Mouse (Mus musculus): ENCODE measurements around the gene Ranbp9. TPM values are rescaled to one million over a fixed set of nuclear protein-coding genes. Genes with fewer than 3 reads are reported as not detected.

The Ranbp9 gene
- total and polyA plus RNA-seq, 3 experiments, result 17.1 to 25.9 TPM; not detected in 1

DNA sequence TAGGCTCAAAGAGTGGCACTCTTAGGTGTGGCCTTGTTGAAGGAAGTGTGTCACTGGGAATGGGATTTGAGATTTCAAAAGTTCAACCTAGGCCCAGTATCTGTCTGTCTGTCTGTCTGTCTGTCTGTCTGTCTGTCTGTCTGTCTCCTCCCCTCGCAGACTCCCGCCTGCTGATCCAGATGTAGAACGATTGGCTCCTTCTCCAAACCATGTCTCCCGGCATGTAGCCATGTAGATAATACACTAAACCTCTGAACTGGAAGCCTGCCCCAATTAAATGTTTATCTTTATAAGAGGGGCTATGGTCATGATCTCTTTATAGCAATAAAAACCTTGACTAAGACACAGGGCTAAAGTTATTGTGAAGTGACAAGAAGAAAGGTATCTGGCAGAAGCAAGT lies 35.3 kb downstream of the Ranbp9 start:
- H3K9ac ChIP-seq (ENCODE audit: control insufficient read depth, low read depth, low read length, poor library complexity, severe bottlenecking), result no peak overlapping the region
- no peak for DNase-seq (ENCODE audit: low read depth, low spot score)
- no peak overlapping the region for H3K27ac ChIP-seq (ENCODE audit: control insufficient read depth, low read depth, low read length)
- H3K36me3 ChIP-seq (ENCODE audit: control insufficient read depth in 1 of 2, insufficient read depth in 2 of 2, low read length in 2 of 2), result peaks cover 0 to 7% of the 10 kb centered on the region in 2 experiments; a peak in 2 of 4 replicates
- peaks cover 30% of the 10 kb centered on the region for H3K79me2 ChIP-seq (ENCODE audit: control insufficient read depth, insufficient read depth, low read length, poor library complexity)
- no peak overlapping the region for H3K4me3 ChIP-seq (ENCODE audit: control insufficient read depth in 1 of 2, insufficient read depth in 1 of 2, low read depth in 2 of 2, low read length in 2 of 2)
- H3K9me3 ChIP-seq (replicated peaks; ENCODE audit: insufficient read depth, low read length), result no peaks in the 10 kb centered on the region
- H3K4me1 ChIP-seq (ENCODE audit: control insufficient read depth in 1 of 2, insufficient read depth in 2 of 2, low read length in 2 of 2), result peaks cover 0 to 5% of the 10 kb centered on the region in 2 experiments; a peak in 2 of 4 replicates
- no peaks in the 10 kb centered on the region for H3K27me3 ChIP-seq (ENCODE audit: control insufficient read depth in 1 of 2, insufficient read depth in 2 of 2, low read length in 2 of 2)
- TF ChIP-seq MAX (IDR thresholded peaks at IDR 0.05; ENCODE audit: low read length) (no peak), MAFK (IDR thresholded peaks at IDR 0.05; ENCODE audit: borderline replicate concordance, low read depth, low read length) (no peak), TAL1 (IDR thresholded peaks at IDR 0.05; ENCODE audit: low read length) (no peak), MAZ (IDR thresholded peaks at IDR 0.05; ENCODE audit: low read depth, low read length) (no peak)

- peaks cover 0 to 15% of the 10 kb centered on the region in 2 experiments; a peak in 2 of 4 replicates for H3K36me3 ChIP-seq (ENCODE audit: control insufficient read depth in 1 of 2, insufficient read depth in 2 of 2, low read length in 2 of 2)
- H3K9ac ChIP-seq (ENCODE audit: control insufficient read depth, low read depth, low read length, poor library complexity, severe bottlenecking), result no peak overlapping the region
- H3K4me3 ChIP-seq (ENCODE audit: control insufficient read depth in 1 of 2, insufficient read depth in 1 of 2, low read depth in 2 of 2, low read length in 2 of 2), result no peak overlapping the region
- no peak for DNase-seq (ENCODE audit: low read depth, low spot score)
- no peak overlapping the region for H3K27ac ChIP-seq (ENCODE audit: control insufficient read depth, low read depth, low read length)
- H3K27me3 ChIP-seq (ENCODE audit: control insufficient read depth in 1 of 2, insufficient read depth in 2 of 2, low read length in 2 of 2), result no peaks in the 10 kb centered on the region
- TF ChIP-seq ZMIZ1 (IDR thresholded peaks at IDR 0.05; ENCODE audit: low read depth, low read length) (no peak), NELFE (IDR thresholded peaks at IDR 0.05; ENCODE audit: low read depth, low read length) (no peak), GABPA (IDR thresholded peaks at IDR 0.05; ENCODE audit: low read depth, low read length) (no peak), MAFK (IDR thresholded peaks at IDR 0.05; ENCODE audit: borderline replicate concordance, low read depth, low read length) (no peak), POLR2AphosphoS2 (IDR thresholded peaks at IDR 0.05; ENCODE audit: low read length) (no peak), MAX (IDR thresholded peaks at IDR 0.05; ENCODE audit: low read length) (no peak)
- H3K9me3 ChIP-seq (replicated peaks; ENCODE audit: insufficient read depth, low read length), result no peaks in the 10 kb centered on the region
- peaks cover 30% of the 10 kb centered on the region for H3K79me2 ChIP-seq (ENCODE audit: control insufficient read depth, insufficient read depth, low read length, poor library complexity)
- H3K4me1 ChIP-seq (ENCODE audit: control insufficient read depth in 1 of 2, insufficient read depth in 2 of 2, low read length in 2 of 2), result peaks cover 6 to 7% of the 10 kb centered on the region in 2 experiments
Measured at GRCm38 (mm10) chr13:43444717-43445116, 36.4 kb downstream of the Ranbp9 start.

DNA sequence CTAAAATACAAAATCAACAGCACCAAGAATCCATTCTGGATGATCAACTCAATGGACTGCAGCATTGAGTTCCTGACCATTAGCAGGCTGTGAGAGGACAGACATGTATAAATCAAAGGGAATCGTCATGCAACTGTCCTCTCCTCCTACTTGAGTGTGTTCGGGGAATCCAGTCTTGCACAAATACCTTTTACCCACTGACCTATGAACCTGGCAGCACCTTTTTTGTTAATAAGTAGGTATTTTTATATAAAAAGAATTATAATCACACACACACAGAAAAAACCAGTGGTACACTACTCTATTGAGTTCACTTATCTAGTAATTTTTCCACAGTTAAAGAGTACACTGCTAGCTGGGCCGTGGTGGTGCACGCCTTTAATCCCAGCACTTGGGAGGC lies 37.4 kb downstream of the Ranbp9 start:
- Histone ChIP-seq H3K4me3 (ENCODE audit: control insufficient read depth in 1 of 2, insufficient read depth in 1 of 2, low read depth in 2 of 2, low read length in 2 of 2) (no peak overlapping the region), H3K9ac (ENCODE audit: control insufficient read depth, low read depth, low read length, poor library complexity, severe bottlenecking) (no peak overlapping the region), H3K9me3 (replicated peaks; ENCODE audit: insufficient read depth, low read length) (no peaks in the 10 kb centered on the region), H3K27me3 (ENCODE audit: control insufficient read depth in 1 of 2, insufficient read depth in 2 of 2, low read length in 2 of 2) (no peaks in the 10 kb centered on the region), H3K36me3 (ENCODE audit: control insufficient read depth in 1 of 2, insufficient read depth in 2 of 2, low read length in 2 of 2) (peaks cover 0 to 15% of the 10 kb centered on the region in 2 experiments; a peak in 2 of 4 replicates), H3K27ac (ENCODE audit: control insufficient read depth, low read depth, low read length) (no peak overlapping the region), H3K4me1 (ENCODE audit: control insufficient read depth in 1 of 2, insufficient read depth in 2 of 2, low read length in 2 of 2) (peaks cover 6 to 7% of the 10 kb centered on the region in 2 experiments), H3K79me2 (ENCODE audit: control insufficient read depth, insufficient read depth, low read length, poor library complexity) (peaks cover 36% of the 10 kb centered on the region)
- DNase-seq (ENCODE audit: low read depth, low spot score), result no peak
- TF ChIP-seq GABPA (IDR thresholded peaks at IDR 0.05; ENCODE audit: low read depth, low read length) (no peak), MYC (IDR thresholded peaks at IDR 0.05; ENCODE audit: low read depth, low read length) (no peak), CTCF (IDR thresholded peaks at IDR 0.05 in 2 of 3, conservative IDR thresholded peaks at IDR 0.05 in 1 of 3; ENCODE audit: control insufficient read depth in 1 of 3, insufficient read depth in 1 of 3, low read depth in 2 of 3, low read length in 3 of 3, poor library complexity in 1 of 3, severe bottlenecking in 1 of 3) (no peak), MEF2A (IDR thresholded peaks at IDR 0.05; ENCODE audit: extremely low read depth, insufficient replicate concordance, low read depth, low read length, poor library complexity, severe bottlenecking) (no peak), HCFC1 (IDR thresholded peaks at IDR 0.05; ENCODE audit: low read depth, low read length) (no peak), USF2 (IDR thresholded peaks at IDR 0.05; ENCODE audit: borderline replicate concordance in 1 of 2, insufficient read depth in 1 of 2, low read depth in 1 of 2, low read length in 2 of 2) (no peak), POLR2AphosphoS2 (IDR thresholded peaks at IDR 0.05; ENCODE audit: low read length) (no peak), POLR2A (IDR thresholded peaks at IDR 0.05; ENCODE audit: control insufficient read depth in 1 of 2, insufficient read depth in 1 of 2, low read depth in 1 of 2, low read length in 2 of 2, poor library complexity in 1 of 2) (no peak), ZC3H11A (IDR thresholded peaks at IDR 0.05; ENCODE audit: low read depth, low read length) (no peak), POLR2AphosphoS5 (IDR thresholded peaks at IDR 0.05; ENCODE audit: borderline replicate concordance, low read depth, low read length) (no peak)
